Mouse (Mus musculus) lung, embryonic 16.5 days (tissue): Measurements from ENCODE around the gene Atp5l. TPM values are rescaled to one million over a fixed set of nuclear protein-coding genes. Genes with fewer than 3 reads are reported as not detected.

Experiments used
- ATAC-seq: fragments of 200-750 bp; cut with Nextera tagmentation; 2 replicates; pipeline ENCODE4 v1.8.0; 2017; ENCODE audit warnings: low read depth, mild to moderate bottlenecking, moderate library complexity
- H3K27ac ChIP-seq: fragments of 300-500 bp; sonication (generic); 2 replicates; pipeline ENCODE4 v1.5.1; 2014; ENCODE audit warnings: mild to moderate bottlenecking, control low read depth, low read length
- H3K27me3 ChIP-seq: fragments of 300-500 bp; sonication (generic); 2 replicates; pipeline ENCODE4 v1.6.1; 2014; ENCODE audit warnings: low read depth, low read length, mixed read lengths; ENCODE audit not compliant: control insufficient read depth, insufficient read depth
- H3K36me3 ChIP-seq: fragments of 300-500 bp; sonication (generic); 2 replicates; pipeline ENCODE4 v1.6.1; 2014; ENCODE audit warnings: low read length; ENCODE audit not compliant: control insufficient read depth, insufficient read depth
- H3K4me1 ChIP-seq: fragments of 300-500 bp; sonication (generic); replicated peaks from 2 replicates; pipeline ENCODE4 v1.6.1; 2014; ENCODE audit warnings: low read length, mixed read lengths; ENCODE audit not compliant: control insufficient read depth, insufficient read depth
- H3K4me2 ChIP-seq: fragments of 300-500 bp; sonication (generic); 2 replicates; pipeline ENCODE4 v1.6.1; 2014; ENCODE audit warnings: low read depth, low read length, control low read depth
- H3K4me3 ChIP-seq: fragments of 300-500 bp; sonication (generic); 2 replicates; pipeline ENCODE4 v1.5.1; 2014; ENCODE audit warnings: mild to moderate bottlenecking, low read length, control low read depth
- H3K9ac ChIP-seq: fragments of 300-500 bp; sonication (generic); 2 replicates; pipeline ENCODE4 v1.6.1; 2014; ENCODE audit warnings: low read length, control low read depth
- H3K9me3 ChIP-seq: fragments of 300-500 bp; sonication (generic); 2 replicates; pipeline ENCODE4 v1.6.1; 2016; ENCODE audit warnings: low read length; ENCODE audit not compliant: control insufficient read depth
- WGBS: fragments of 180-500 bp; shearing (Covaris S2); extraction: QIAGEN DNeasy Blood & Tissue Kit; methylation state at CpG from one replicate; pipeline ENCODE4 v1.1.7; 2014; 5-methylcytosine and 5-hydroxymethylcytosine counted together
- polyA plus RNA-seq: library from polyadenylated mRNA; unstranded; fragments of >200 nt; fragmentation: Nextera tagmentation; extraction: Ambion mirVana; gene quantifications from 2 replicates; pipeline ENCODE4 v1.2.1, GENCODE M21; 2015

Gene Atp5l
- polyA plus RNA-seq, 1 experiment from 2014 or later, result 656 TPM

- Histone ChIP-seq H3K27ac (no peak overlapping the region), H3K4me3 (no peak overlapping the region), H3K9me3 (no peaks in the 10 kb centered on the region), H3K4me2 (no peak overlapping the region), H3K36me3 (peaks cover 25% of the 10 kb centered on the region), H3K4me1 (no peaks in the 10 kb centered on the region), H3K27me3 (no peaks in the 10 kb centered on the region), H3K9ac (no peak overlapping the region)
- 96% methylated on average over 4 of the region's 4 CpGs for WGBS
- ATAC-seq, result no peak
Measured at GRCm38 (mm10) chr9:44942421-44942820, 21.9 kb upstream of the Atp5l start.

DNA sequence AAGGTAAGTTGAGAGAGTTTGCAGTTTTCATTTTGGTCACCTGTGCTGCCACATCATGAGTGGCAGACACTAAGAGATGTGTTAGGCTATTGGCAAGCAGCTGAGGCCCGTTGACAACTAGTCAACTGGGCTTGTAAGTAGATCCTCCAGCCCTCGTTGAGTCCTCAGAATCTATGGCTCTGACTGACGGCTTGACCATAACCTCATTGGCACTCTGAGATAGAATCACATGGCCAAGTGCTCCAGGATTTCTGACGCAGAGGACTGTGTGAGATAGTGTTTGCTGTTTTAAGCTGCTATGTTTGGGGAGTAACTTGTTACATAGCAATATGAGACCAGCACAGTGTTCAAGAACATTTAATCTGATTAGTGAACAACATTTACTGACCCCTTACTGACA lies 21.2 kb upstream of the Atp5l start:
- peaks cover 25% of the 10 kb centered on the region for H3K36me3 ChIP-seq
- no peaks in the 10 kb centered on the region for H3K27me3 ChIP-seq
- H3K9ac ChIP-seq, result no peak overlapping the region
- no peaks in the 10 kb centered on the region for H3K9me3 ChIP-seq
- H3K4me1 ChIP-seq, result no peaks in the 10 kb centered on the region
- H3K4me2 ChIP-seq, result no peak overlapping the region
- 80% methylated on average over 4 of the region's 4 CpGs for WGBS
- ATAC-seq, result no peak
- no peak overlapping the region for H3K27ac ChIP-seq
- no peak overlapping the region for H3K4me3 ChIP-seq

- H3K9ac ChIP-seq, result no peak overlapping the region
- no peaks in the 10 kb centered on the region for H3K27me3 ChIP-seq
- 61% methylated on average over 2 of the region's 2 CpGs for WGBS
- H3K4me3 ChIP-seq, result peak overlapping the region; percentile 87
- no peaks in the 10 kb centered on the region for H3K9me3 ChIP-seq
- H3K4me2 ChIP-seq, result peak overlapping the region; percentile 67
- no peak for ATAC-seq
- H3K36me3 ChIP-seq, result no peaks in the 10 kb centered on the region
- H3K27ac ChIP-seq, result peak overlapping the region; percentile 91
- H3K4me1 ChIP-seq, result peaks cover 5% of the 10 kb centered on the region
Measured at GRCm38 (mm10) chr9:44921543-44921942, 1.0 kb upstream of the Atp5l start.

DNA sequence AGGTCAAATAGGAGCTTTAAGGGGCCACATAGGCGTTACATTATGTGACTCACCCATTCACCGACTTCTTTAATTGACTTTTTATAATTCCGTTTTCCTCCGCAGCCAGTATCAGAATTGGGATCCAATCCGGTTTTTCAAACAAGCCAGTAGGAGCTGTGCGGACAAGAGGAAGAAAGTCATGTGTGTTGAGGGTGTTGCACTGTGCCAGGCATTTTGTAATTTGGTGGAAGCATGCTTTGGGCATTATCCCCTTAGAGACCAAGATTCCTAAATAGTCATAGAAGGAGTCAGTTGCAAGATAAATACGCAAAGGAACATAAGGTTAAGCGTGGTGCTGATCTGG lies 554 bp upstream of the Atp5l start:
- no peaks in the 10 kb centered on the region for H3K9me3 ChIP-seq
- under 1% methylated on average over 8 of the region's 8 CpGs for WGBS
- no peaks in the 10 kb centered on the region for H3K27me3 ChIP-seq
- peak overlapping the region; percentile 91 for H3K27ac ChIP-seq
- peak overlapping the region; percentile 87 for H3K4me3 ChIP-seq
- peak; percentile 95 for ATAC-seq
- H3K4me2 ChIP-seq, result peak overlapping the region; percentile 67
- H3K9ac ChIP-seq, result peak overlapping the region; percentile 90
- H3K36me3 ChIP-seq, result no peaks in the 10 kb centered on the region
- H3K4me1 ChIP-seq, result peaks cover 5% of the 10 kb centered on the region

DNA sequence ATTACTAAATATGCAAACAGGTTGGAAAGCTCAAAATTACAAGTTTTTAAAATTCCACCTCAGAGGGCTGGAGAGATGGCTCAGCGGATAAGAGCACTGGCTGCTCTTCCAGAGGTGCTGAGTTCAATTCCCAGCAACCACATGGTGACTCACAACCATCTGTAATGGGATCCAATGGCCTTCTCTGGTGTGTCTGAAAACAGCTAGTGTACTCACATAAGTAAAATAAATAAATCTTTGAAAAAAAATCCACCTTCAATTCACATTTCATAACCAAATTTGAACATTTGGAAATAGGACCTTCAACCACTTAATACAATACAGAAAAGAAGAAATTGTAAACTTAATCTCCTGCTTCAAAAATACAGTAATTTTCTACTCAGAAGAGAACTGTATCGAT lies 936 bp downstream of the Atp5l start:
- WGBS, result 36% methylated on average over 2 of the region's 2 CpGs
- Histone ChIP-seq H3K27ac (no peak overlapping the region), H3K4me3 (peak overlapping the region; percentile 87)

GRCm38 (mm10) chr9:44916196-44916595 lies 4.3 kb downstream of the Atp5l start:
- Histone ChIP-seq H3K27me3 (no peaks in the 10 kb centered on the region), H3K36me3 (peaks cover 16% of the 10 kb centered on the region), H3K4me2 (no peak overlapping the region), H3K9ac (no peak overlapping the region), H3K4me1 (peaks cover 13% of the 10 kb centered on the region), H3K4me3 (no peak overlapping the region), H3K9me3 (no peaks in the 10 kb centered on the region), H3K27ac (no peak overlapping the region)
- WGBS, result 50% methylated on average over 1 of the region's 1 CpGs
- ATAC-seq, result no peak

More for the DNA sequence above, 936 bp downstream of the Atp5l start:
- Histone ChIP-seq H3K4me2 (peak overlapping the region; percentile 80), H3K36me3 (no peaks in the 10 kb centered on the region), H3K4me1 (peaks cover 12% of the 10 kb centered on the region), H3K9ac (peak overlapping the region; percentile 90), H3K27me3 (no peaks in the 10 kb centered on the region), H3K9me3 (no peaks in the 10 kb centered on the region)
- ATAC-seq, result no peak

- Histone ChIP-seq H3K4me1 (peaks cover 13% of the 10 kb centered on the region), H3K4me2 (no peak overlapping the region), H3K27ac (no peak overlapping the region), H3K27me3 (no peaks in the 10 kb centered on the region), H3K4me3 (no peak overlapping the region), H3K36me3 (peaks cover 19% of the 10 kb centered on the region), H3K9ac (no peak overlapping the region), H3K9me3 (no peaks in the 10 kb centered on the region)
- ATAC-seq, result no peak
- WGBS, result 41% methylated on average over 4 of the region's 4 CpGs
Measured at GRCm38 (mm10) chr9:44914706-44915105, 5.8 kb downstream of the Atp5l start.

- no peak overlapping the region for H3K4me3 ChIP-seq
- H3K36me3 ChIP-seq, result peaks cover 19% of the 10 kb centered on the region
- H3K27me3 ChIP-seq, result no peaks in the 10 kb centered on the region
- H3K9me3 ChIP-seq, result no peaks in the 10 kb centered on the region
- peaks cover 8% of the 10 kb centered on the region for H3K4me1 ChIP-seq
- WGBS, result 91% methylated on average over 4 of the region's 4 CpGs
- ATAC-seq, result no peak
- no peak overlapping the region for H3K9ac ChIP-seq
- no peak overlapping the region for H3K27ac ChIP-seq
- no peak overlapping the region for H3K4me2 ChIP-seq
Measured at GRCm38 (mm10) chr9:44911365-44911764, 9.2 kb downstream of the Atp5l start.

DNA sequence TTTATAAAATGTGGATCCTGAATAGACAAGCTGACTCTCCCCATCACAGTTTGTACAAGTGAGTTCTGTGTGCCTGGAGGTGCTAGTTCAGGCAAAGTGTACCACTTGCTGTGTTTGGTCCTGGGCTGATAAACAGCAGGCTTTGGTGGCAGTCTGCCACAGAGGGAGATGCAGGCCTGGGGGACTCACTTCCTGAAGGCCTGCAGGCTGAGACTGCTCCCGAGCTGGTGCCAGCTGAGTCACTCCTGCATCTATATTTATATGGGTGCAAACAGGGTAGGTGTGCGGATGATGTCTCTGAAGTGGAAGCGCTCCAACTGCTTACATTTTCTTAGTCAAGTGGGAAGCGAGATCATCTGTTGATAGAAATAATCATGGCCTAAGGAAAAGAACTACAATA lies 14.9 kb downstream of the Atp5l start:
- no peaks in the 10 kb centered on the region for H3K36me3 ChIP-seq
- no peaks in the 10 kb centered on the region for H3K27me3 ChIP-seq
- H3K4me3 ChIP-seq, result no peak overlapping the region
- no peak overlapping the region for H3K4me2 ChIP-seq
- H3K9me3 ChIP-seq, result no peaks in the 10 kb centered on the region
- no peak for ATAC-seq
- no peak overlapping the region for H3K27ac ChIP-seq
- peaks cover 8% of the 10 kb centered on the region for H3K4me1 ChIP-seq
- no peak overlapping the region for H3K9ac ChIP-seq
- WGBS, result 56% methylated on average over 4 of the region's 4 CpGs

DNA sequence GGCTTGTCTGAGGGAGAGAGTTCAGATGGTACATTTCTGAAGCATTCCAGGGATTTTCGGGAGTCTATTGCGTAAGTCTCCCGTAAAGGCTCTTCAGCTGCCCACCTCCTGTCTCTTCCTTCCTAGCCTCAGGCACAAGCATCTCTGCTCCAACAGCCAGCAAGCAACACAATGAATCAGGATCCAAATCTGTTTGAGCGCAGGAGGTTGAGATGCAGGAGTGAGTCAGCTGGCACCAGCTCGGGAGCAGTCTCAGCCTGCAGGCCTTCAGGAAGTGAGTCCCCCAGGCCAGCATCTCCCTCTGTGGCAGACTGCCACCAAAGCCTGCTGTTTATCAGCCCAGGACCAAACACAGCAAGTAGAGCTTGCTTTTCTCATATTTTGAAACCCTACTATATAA lies 15.6 kb downstream of the Atp5l start:
- Histone ChIP-seq H3K4me3 (no peak overlapping the region), H3K4me1 (peaks cover 8% of the 10 kb centered on the region), H3K9me3 (no peaks in the 10 kb centered on the region), H3K27ac (no peak overlapping the region), H3K27me3 (no peaks in the 10 kb centered on the region), H3K36me3 (no peaks in the 10 kb centered on the region), H3K4me2 (no peak overlapping the region), H3K9ac (no peak overlapping the region)
- peak; percentile 52; the same call in 1 of the 2 replicates for ATAC-seq
- 47% methylated on average over 5 of the region's 5 CpGs for WGBS
